Mouse (Mus musculus) erythroblast, embryonic 14.5 days (primary cell): ENCODE data around the gene Klhl10. TPM values are rescaled to one million over a fixed set of nuclear protein-coding genes. Genes with fewer than 3 reads are reported as not detected.

Experiments
- H3K27me3 ChIP-seq: 2 replicates; pipeline ENCODE4 v1.6.1; 2012; ENCODE audit warnings: inconsistent platforms; ENCODE audit not compliant: control insufficient read depth
- H3K36me3 ChIP-seq: 2 replicates; pipeline ENCODE4 v1.6.1; 2012; ENCODE audit warnings: mild to moderate bottlenecking, inconsistent platforms; ENCODE audit not compliant: control insufficient read depth
- H3K4me1 ChIP-seq: 2 replicates; pipeline ENCODE4 v1.6.1; 2012; ENCODE audit warnings: inconsistent platforms; ENCODE audit not compliant: control insufficient read depth
- H3K4me3 ChIP-seq: replicated peaks from 2 replicates; pipeline ENCODE3; 2012; ENCODE audit warnings: moderate library complexity, mild to moderate bottlenecking, inconsistent platforms
- H3K9me3 ChIP-seq: 2 replicates; pipeline ENCODE4 v1.6.1; 2012; ENCODE audit warnings: low read length, inconsistent platforms, mixed read lengths; ENCODE audit not compliant: control insufficient read depth
- GATA1 ChIP-seq: IDR thresholded peaks from 2 replicates; pipeline ENCODE4 v1.6.1; 2012; ENCODE audit warnings: low read length, inconsistent platforms, mixed read lengths
- TAL1 ChIP-seq: IDR thresholded peaks from 3 replicates; pipeline ENCODE4 v1.6.1; 2012; ENCODE audit warnings: low read length, inconsistent platforms, mixed read lengths
- polyA plus RNA-seq: library from polyadenylated mRNA; stranded (reverse); fragments of >175 nt; gene quantifications from 2 replicates; pipeline ENCODE4 v1.2.3, GENCODE M21; 2012

Gene Klhl10
- polyA plus RNA-seq, 1 experiment: not detected

DNA sequence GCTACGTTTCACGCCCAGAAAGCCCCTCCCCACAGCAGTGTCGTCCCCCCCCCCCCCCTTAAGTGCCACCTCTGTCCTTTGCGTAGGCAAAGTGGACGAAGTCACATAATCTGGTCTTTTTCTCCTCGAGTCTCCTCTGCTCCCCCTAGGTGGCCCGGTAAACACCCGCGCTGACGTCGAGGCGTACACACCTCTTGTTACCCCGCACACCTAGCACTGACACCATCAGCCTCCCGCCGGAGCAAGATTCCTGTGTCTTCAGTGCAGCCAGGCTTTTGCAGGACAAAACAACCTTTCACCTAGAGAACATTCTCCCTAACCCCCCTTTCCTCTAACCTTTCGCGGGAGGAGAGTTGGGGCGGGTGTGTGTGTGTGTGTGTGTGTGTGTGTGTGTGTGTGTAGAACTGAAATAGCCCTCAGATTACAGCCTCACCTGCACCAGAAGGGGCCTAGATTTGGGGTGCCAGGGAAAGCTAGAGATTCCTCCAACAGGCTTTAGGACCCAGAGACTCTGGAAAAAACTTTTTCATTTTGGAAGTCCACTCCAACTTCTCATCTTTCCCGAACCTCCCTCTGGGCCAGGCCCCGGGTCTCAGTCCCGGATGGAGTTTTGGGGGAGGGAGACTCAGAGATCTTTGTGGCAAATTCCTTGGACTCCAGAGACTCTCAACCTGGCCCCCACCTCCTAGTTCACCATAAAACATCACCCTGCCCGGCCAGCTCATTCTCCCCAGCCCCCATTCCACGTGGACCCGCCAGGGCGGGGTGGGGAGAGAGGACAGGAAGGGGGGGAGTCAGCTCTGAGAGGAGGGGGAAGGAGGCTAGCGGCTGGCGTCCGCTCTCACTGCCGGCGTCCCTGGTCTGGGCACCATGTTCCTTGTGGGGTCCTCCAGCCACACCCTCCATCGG lies 26.5 kb upstream of the Klhl10 start, which contains the start of gene Fkbp10:
Gene Fkbp10 (plus strand): TSS at position 784 of the 909 bp plus-strand sequence.
- Histone ChIP-seq H3K9me3 (no peaks in the 10 kb centered on the region), H3K36me3 (no peaks in the 10 kb centered on the region), H3K4me3 (peak within 1 kb of the TSS; percentile 54), H3K27me3 (peaks cover 57% of the 10 kb centered on the region), H3K4me1 (peaks cover 8% of the 10 kb centered on the region)
- no peak for TF ChIP-seq TAL1
- TF ChIP-seq GATA1: no peak

DNA sequence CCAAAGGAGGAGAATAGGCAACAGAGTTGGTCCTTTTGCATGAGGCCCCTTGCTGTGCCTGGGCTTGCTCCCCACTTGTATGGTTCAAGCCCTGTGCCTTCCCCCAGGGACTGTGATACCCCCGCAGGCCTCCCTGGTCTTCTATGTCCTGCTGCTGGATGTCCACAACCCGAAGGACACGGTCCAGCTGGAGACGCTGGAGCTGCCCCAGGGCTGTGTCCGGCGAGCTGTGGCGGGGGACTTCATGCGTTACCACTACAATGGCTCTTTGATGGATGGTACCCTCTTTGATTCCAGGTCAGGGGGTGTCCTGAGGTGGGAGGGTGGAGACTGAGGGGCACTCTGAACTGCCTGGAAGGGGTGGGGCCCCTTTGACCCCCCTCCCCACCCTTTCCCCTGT lies 20.2 kb upstream of the Klhl10 start:
- Histone ChIP-seq H3K36me3 (no peaks in the 10 kb centered on the region), H3K27me3 (peaks cover 10% of the 10 kb centered on the region), H3K9me3 (no peaks in the 10 kb centered on the region), H3K4me1 (peaks cover 7% of the 10 kb centered on the region), H3K4me3 (no peak overlapping the region)
- TF ChIP-seq TAL1 (no peak), GATA1 (no peak)

DNA sequence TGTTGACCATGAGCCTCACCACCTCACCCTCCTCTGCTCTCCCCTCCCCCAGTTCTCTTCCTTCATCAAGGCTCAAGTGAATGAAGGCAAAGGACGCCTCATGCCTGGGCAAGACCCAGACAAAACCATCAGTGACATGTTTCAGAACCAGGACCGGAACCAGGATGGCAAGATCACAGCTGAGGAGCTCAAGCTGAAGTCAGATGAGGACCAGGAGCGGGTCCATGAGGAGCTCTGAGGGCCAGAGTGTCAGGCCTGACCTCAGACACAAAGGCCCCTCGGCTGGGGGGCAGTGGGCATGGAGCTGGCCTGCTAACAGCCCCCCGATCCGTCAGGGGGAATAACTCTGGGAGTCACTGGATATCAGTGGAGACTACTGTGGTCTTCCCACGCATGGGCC lies 17.9 kb upstream of the Klhl10 start:
- H3K4me3 ChIP-seq: no peak overlapping the region
- H3K4me1 ChIP-seq: peaks cover 7% of the 10 kb centered on the region
- H3K9me3 ChIP-seq: no peaks in the 10 kb centered on the region
- no peaks in the 10 kb centered on the region; the same call in 1 of the 2 replicates for H3K27me3 ChIP-seq
- H3K36me3 ChIP-seq: no peaks in the 10 kb centered on the region
- no peak for TF ChIP-seq GATA1
- no peak for TF ChIP-seq TAL1

DNA sequence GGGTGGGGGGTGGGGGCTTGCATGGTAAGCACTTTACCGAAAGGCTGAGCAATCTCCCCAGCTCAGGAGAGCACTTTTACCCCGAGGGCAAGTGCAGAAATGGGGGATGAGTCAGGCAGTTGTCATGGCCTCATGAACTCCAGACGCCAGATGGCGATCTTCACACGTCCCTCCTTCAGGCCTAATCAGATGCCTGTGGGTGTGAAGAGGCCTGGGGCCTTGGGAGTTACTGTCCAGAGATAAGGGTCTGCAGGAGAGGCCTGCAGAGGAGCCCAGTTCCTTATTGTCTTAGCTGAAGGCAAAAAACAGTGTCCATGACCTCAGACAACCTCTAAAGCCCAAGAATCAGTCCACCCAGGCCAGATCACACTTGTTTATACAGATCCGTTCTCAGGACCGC lies 15.9 kb upstream of the Klhl10 start:
- peaks cover 7% of the 10 kb centered on the region for H3K4me1 ChIP-seq

DNA sequence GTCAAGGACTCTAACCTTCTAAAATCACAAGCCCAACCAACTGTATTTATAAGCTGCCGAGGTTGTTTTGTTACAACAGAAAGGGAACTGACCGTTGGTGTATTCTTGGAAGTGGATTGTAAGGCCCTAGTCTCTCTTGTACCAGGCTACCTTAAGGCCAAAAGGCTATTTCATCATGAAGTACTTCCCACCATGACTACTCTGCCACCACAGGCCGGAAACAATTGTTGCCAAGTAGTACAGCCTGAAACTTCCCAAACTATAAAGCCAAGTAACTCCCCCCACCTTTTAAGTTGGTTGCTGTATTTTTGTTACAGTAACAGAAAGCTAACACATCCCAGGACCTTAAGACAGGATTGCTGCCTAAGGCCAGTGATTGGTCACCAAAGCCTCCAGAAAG lies 14.9 kb upstream of the Klhl10 start:
- H3K36me3 ChIP-seq: peaks cover 6% of the 10 kb centered on the region; the same call in 1 of the 2 replicates
- H3K9me3 ChIP-seq: no peaks in the 10 kb centered on the region
- no peak for TF ChIP-seq GATA1
- no peak for TF ChIP-seq TAL1
- peaks cover 7% of the 10 kb centered on the region for H3K4me1 ChIP-seq
- H3K4me3 ChIP-seq: no peak overlapping the region
- H3K27me3 ChIP-seq: no peaks in the 10 kb centered on the region

More for the DNA sequence above, 15.9 kb upstream of the Klhl10 start:
- Histone ChIP-seq H3K4me3 (no peak overlapping the region), H3K9me3 (no peaks in the 10 kb centered on the region), H3K27me3 (no peaks in the 10 kb centered on the region; the same call in 1 of the 2 replicates), H3K36me3 (peaks cover 6% of the 10 kb centered on the region; the same call in 1 of the 2 replicates)
- TF ChIP-seq GATA1 (peak; percentile 67), TAL1 (no peak)

DNA sequence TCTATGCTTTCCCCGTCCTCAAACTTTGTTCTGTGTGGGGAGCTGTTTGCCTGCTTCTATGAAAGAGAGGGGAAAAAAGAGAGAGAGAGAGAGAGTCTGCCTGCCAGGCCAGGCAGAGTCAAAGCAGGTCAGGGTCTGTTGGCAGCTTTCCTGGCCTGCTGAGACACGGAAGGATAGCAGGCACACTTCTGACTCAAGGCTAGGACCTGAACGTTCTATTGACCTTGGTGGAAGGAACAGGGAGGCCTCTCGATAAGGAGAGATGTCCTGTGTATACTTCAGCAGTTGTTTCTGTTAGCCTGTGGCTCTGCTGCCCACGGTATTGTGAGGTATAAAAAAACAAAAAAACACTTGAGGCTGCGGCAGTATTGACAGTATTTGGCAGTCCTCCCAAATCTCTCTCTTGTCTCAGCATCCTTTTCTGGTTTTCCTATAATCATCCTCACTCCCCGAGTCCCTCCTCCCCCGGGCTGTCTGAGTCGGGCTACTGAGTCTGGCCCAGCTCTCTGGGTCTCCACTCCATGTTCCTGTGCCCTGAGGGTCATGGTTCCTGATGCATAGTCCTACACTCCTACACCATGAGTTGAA lies 13.0 kb upstream of the Klhl10 start:
- H3K27me3 ChIP-seq: no peaks in the 10 kb centered on the region
- TF ChIP-seq TAL1: no peak
- TF ChIP-seq GATA1: no peak
- peaks cover 7% of the 10 kb centered on the region for H3K4me1 ChIP-seq
- no peak overlapping the region for H3K4me3 ChIP-seq
- peaks cover 6% of the 10 kb centered on the region; the same call in 1 of the 2 replicates for H3K36me3 ChIP-seq
- no peaks in the 10 kb centered on the region for H3K9me3 ChIP-seq

DNA sequence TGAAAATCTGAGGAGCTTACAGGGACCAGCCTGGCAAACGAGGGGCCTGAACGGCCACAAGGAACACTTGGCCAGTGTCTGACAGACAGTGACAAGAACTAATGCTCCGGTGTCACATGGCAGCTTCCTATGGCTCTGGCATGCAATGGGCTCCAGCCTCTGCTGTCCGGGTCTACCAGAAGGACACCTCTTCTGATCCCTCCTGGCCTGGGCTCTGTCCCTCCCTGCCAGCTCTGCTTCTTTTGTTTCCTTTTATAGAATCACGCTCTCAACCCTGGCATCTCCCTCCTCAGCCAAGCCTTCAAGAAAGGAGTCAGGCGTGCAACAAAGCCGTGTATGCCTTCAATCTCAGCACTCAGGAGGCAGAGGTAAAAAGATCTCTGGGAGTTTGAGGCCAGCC lies 11.7 kb upstream of the Klhl10 start:
- peaks cover 6% of the 10 kb centered on the region; the same call in 1 of the 2 replicates for H3K36me3 ChIP-seq
- H3K4me1 ChIP-seq: peaks cover 7% of the 10 kb centered on the region
- no peaks in the 10 kb centered on the region for H3K9me3 ChIP-seq
- TF ChIP-seq TAL1: no peak
- TF ChIP-seq GATA1: no peak
- H3K27me3 ChIP-seq: no peaks in the 10 kb centered on the region
- no peak overlapping the region for H3K4me3 ChIP-seq

DNA sequence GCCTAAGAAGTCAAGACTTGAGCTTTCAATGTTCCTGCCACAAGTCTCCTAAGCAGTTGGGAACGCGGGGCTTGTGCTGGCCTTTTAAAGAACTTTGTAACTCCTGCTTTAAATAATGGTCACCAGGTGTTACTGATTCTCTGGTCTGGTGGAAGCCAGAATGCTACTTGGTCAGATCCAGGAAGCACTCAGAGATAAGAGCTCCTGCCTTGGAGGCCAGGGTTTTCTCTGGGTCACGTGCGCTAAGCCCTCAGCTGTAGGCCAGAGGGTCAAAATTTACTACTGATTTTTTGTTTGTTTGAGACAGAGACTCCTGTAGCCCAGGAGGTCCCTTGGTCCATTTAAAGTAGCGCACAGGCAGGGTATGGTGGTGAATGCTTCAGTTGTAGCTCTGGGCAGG lies 9.7 kb upstream of the Klhl10 start:
- TF ChIP-seq TAL1 (no peak), GATA1 (no peak)
- H3K9me3 ChIP-seq: no peaks in the 10 kb centered on the region
- H3K27me3 ChIP-seq: no peaks in the 10 kb centered on the region
- peaks cover 12% of the 10 kb centered on the region; the same call in 1 of the 2 replicates for H3K36me3 ChIP-seq
- no peak overlapping the region for H3K4me3 ChIP-seq
- no peaks in the 10 kb centered on the region for H3K4me1 ChIP-seq

DNA sequence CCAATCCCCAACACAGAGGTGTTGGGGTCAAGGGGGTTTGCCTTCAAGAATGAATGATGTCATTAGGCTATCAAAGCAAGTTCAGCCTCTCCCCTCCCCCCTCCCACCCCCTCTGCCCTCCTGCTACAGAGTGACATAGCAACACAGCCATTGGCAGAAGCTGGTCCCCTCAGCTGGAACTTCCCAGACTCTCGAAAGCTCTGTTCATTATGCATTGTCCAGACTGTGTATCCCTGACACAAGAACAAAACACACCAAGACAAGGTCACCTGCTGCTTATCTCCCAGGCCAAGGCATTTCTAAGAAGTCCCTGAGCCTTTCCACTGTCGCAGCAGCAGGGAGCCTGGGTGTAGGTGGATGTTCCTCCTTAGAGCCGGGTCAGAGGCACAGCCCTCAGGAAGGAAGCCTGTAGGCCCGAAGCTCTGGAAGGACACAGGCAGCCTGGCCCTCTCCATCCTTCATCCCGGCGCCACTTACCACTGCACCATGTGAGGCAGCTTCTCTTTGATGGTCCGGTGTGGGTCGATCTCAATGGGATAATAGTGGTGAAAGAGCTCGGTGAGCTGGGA lies 6.0 kb upstream of the Klhl10 start:
- peaks cover 13% of the 10 kb centered on the region for H3K4me1 ChIP-seq
- TF ChIP-seq TAL1: no peak
- TF ChIP-seq GATA1: no peak
- H3K27me3 ChIP-seq: no peaks in the 10 kb centered on the region
- no peaks in the 10 kb centered on the region for H3K9me3 ChIP-seq
- H3K36me3 ChIP-seq: peaks cover 7% of the 10 kb centered on the region; the same call in 1 of the 2 replicates
- H3K4me3 ChIP-seq: no peak overlapping the region
